8 mouse cellular contexts compared by ENCODE assay signal in the genomic region with DNA sequence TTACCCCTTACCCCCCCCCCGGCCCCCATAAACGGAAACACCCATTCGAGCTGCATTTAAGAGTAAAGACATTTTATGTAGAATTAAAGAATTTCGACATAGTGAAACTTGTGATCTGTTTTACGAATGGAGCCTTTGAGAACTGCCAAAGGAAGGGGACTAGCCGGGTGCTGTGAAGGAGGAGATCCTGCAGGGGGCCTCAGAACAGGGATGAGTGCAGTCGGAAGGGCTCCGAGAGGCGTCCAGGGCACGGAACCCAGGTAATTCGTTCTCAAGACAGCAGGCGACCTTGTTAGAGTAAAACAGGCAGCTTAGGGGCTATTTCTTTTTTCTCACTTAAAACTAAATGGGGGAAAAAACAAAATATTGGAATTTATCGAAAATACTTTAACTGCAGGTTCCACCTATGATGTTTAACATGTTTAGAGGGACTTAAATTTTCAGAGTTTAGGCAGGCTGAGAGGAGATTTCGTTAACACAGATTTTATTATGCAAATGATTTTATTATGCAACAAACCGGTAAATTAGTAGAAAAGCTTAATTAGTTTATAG. TPM values are rescaled to one million over a fixed set of nuclear protein-coding genes. Genes with fewer than 3 reads are reported as not detected.
DNase-seq lines count a peak whose midpoint lies in the region; ATAC-seq and TF ChIP-seq lines count a peak whose summit lies in the region.

No protein-coding gene starts in this region.

- TF ChIP-seq POLR2A in heart, adult 2 months (IDR thresholded peaks at IDR 0.05; ENCODE audit: insufficient read depth, low read depth, low read length): no peak

- H3K27ac ChIP-seq in heart, adult 2 months: no peak overlapping the region
- no peak overlapping the region for H3K27ac ChIP-seq in hindbrain, embryonic 15.5 days (replicated peaks)

- peaks cover 8% of the 10 kb centered on the region for H3K27me3 ChIP-seq in heart, adult 2 months (ENCODE audit: control insufficient read depth, insufficient read depth, low read length)
- H3K27me3 ChIP-seq in hindbrain, embryonic 15.5 days: no peaks in the 10 kb centered on the region
- no peaks in the 10 kb centered on the region for H3K27me3 ChIP-seq in megakaryocyte, embryonic 14.5 days (replicated peaks)

- peak; percentile 37 for TF ChIP-seq CTCF in heart, adult 2 months (IDR thresholded peaks at IDR 0.05)

- H3K9ac ChIP-seq in heart, adult 2 months (ENCODE audit: low read depth, low read length): no peak overlapping the region
- no peak overlapping the region for H3K9ac ChIP-seq in hindbrain, embryonic 15.5 days

- 0 out of 2 replicates have a peak overlapping the region, but pooled peaks have one; percentile 37 for H3K4me2 ChIP-seq in hindbrain, embryonic 15.5 days

- no peaks in the 10 kb centered on the region for H3K9me3 ChIP-seq in hindbrain, embryonic 15.5 days
- no peaks in the 10 kb centered on the region for H3K9me3 ChIP-seq in megakaryocyte, embryonic 14.5 days

- intact Hi-C loops in heart, adult 2 months (cut with DNase I): loop anchor here (5.0 kb wide), 1 partner anchor 90 kb away; the partner anchor contains the start of gene Ccdc126
- intact Hi-C loops in heart, postnatal 25 days (cut with DNase I): loop anchor here (5.0 kb wide), 1 partner anchor 90 kb away; the partner anchor contains the start of gene Ccdc126

- H3K4me1 ChIP-seq in heart, adult 2 months (ENCODE audit: control insufficient read depth, insufficient read depth, low read length): no peaks in the 10 kb centered on the region
- H3K4me1 ChIP-seq in hindbrain, embryonic 15.5 days (replicated peaks): 0 out of 2 replicates have a peak, but pooled peaks cover 5% of the 10 kb centered on the region
- H3K4me1 ChIP-seq in megakaryocyte, embryonic 14.5 days: peaks cover 26% of the 10 kb centered on the region

- peak; percentile 22 to 31 for DNase-seq in heart, adult 2 months
- no peak for DNase-seq in heart, postnatal 25 days (ENCODE audit: low spot score)
- peak; percentile 72 for DNase-seq in A20 (ENCODE audit: low read depth, low spot score)
- peak; percentile 72 for DNase-seq in embryo, embryonic 9.5 days (ENCODE audit: extremely low spot score)
- peak; percentile 54 for DNase-seq in yolk sac, embryonic 10.5 days (ENCODE audit: low spot score)
- no peak for DNase-seq in layer of hippocampus, postnatal 25 days (ENCODE audit: extremely low spot score in 1 of 2, low spot score in 1 of 2)

- no peak overlapping the region for H3K4me3 ChIP-seq in heart, adult 2 months
- H3K4me3 ChIP-seq in hindbrain, embryonic 15.5 days: no peak overlapping the region
- peak overlapping the region; percentile 87 for H3K4me3 ChIP-seq in megakaryocyte, embryonic 14.5 days (replicated peaks)

- no peaks in the 10 kb centered on the region for H3K36me3 ChIP-seq in heart, adult 2 months (ENCODE audit: control insufficient read depth, insufficient read depth, low read length)
- H3K36me3 ChIP-seq in hindbrain, embryonic 15.5 days: no peaks in the 10 kb centered on the region
- H3K36me3 ChIP-seq in megakaryocyte, embryonic 14.5 days (replicated peaks; ENCODE audit: low read length): no peaks in the 10 kb centered on the region

- 10% methylated on average over 15 of the region's 15 CpGs for WGBS in heart, adult 2 months
- 7% methylated on average over 15 of the region's 15 CpGs for WGBS in hindbrain, embryonic 15.5 days

- TF ChIP-seq EP300 in heart, adult 2 months (IDR thresholded peaks at IDR 0.05; ENCODE audit: insufficient read depth, low read depth, low read length): no peak

- ATAC-seq in hindbrain, embryonic 15.5 days (ENCODE audit: low FRiP score, low read depth): no peak

- no peaks in the 10 kb centered on the region for H3K79me2 ChIP-seq in heart, adult 2 months (replicated peaks; ENCODE audit: control insufficient read depth, insufficient read depth, low read length)

RNA-seq across cellular contexts. Expression of gene Igf2bp3, which starts 12.5 kb away (rescaled TPM):
- total RNA-seq in heart, adult 2 months (2021): not detected
- polyA plus RNA-seq in heart, adult 2 months (2012; rRNA removed): not detected in 2 replicates
- total RNA-seq in heart, postnatal 25 days (2021): under 1 TPM; 0.34 to 0.36 TPM
- polyA plus RNA-seq in hindbrain, embryonic 15.5 days (2015; fragmentation: Nextera tagmentation; extraction: Ambion mirVana): 23.3 and 24.9 TPM in 2 replicates
- polyA plus RNA-seq in megakaryocyte, embryonic 14.5 days (2012; ENCODE audit: insufficient read depth, low replicate concordance): 0.39 and 11.9 TPM in 2 replicates
- total RNA-seq in layer of hippocampus, postnatal 25 days (2021): under 1 TPM in 1 of 2 experiments, not detected in 1; 0.27 TPM

RNA-seq across cellular contexts. Expression of gene Tra2a, which starts 36.6 kb away (rescaled TPM):
- total RNA-seq in heart, adult 2 months (2021): 10 to 100 TPM; 23.1 to 26.4 TPM
- polyA plus RNA-seq in heart, adult 2 months (2012; rRNA removed): 21.0 and 38.4 TPM in 2 replicates
- 10 to 100 TPM; 24.8 to 34.4 TPM for total RNA-seq in heart, postnatal 25 days (2021)
- 105 and 111 TPM in 2 replicates for polyA plus RNA-seq in hindbrain, embryonic 15.5 days (2015; fragmentation: Nextera tagmentation; extraction: Ambion mirVana)
- polyA plus RNA-seq in megakaryocyte, embryonic 14.5 days (2012; ENCODE audit: insufficient read depth, low replicate concordance): 12.2 TPM in 1 of 2 replicates, not detected in the other
- total RNA-seq in layer of hippocampus, postnatal 25 days (2021): 10 to 100 TPM; 73.6 to 78.1 TPM

Comparison
In these comparisons a context has a peak if more than half of its experiments do, and no peak if none do; other contexts are left out.
1. DNase-seq: peak in heart, adult 2 months (2 of 2), A20 (single experiment), embryo, embryonic 9.5 days (single experiment) and yolk sac, embryonic 10.5 days (single experiment); none in heart, postnatal 25 days (single experiment) and layer of hippocampus, postnatal 25 days (0 of 2).